Mouse (Mus musculus): ENCODE results near the gene Olfr457.

- no peak for TF ChIP-seq POLR2A (IDR thresholded peaks at IDR 0.05; ENCODE audit: control insufficient read depth, extremely low read depth, insufficient read depth, low read length, poor library complexity)
- no peak for TF ChIP-seq CTCF (IDR thresholded peaks at IDR 0.05; ENCODE audit: borderline replicate concordance, control insufficient read depth, extremely low read depth, insufficient read depth, low read length, poor library complexity)
These were observed 11.0 kb downstream of the Olfr457 start, which contains the start of gene Olfr458 for GRCm38 (mm10) chr6:42465096-42465495.
